Mouse (Mus musculus) brain, embryonic 18.5 days (tissue): ENCODE data around the gene Ncoa7.
"Not testable (repeated sequence)": the region's sequence is repeated elsewhere in the genome, so short reads cannot be mapped to it uniquely, and the experiment has no call there.

Experiments used
- DNase-seq: peaks from one replicate; pipeline ENCODE4 v3.0.0-alpha.2; 2012; ENCODE audit warnings: low read depth, low spot score

Gene Ncoa7

GRCm38 (mm10) chr10:30787684-30788339, 15.3 kb downstream of the Ncoa7 start:
- no peak for DNase-seq

GRCm38 (mm10) chr10:30786103-30786754, 16.9 kb downstream of the Ncoa7 start:
- no peak for DNase-seq

- DNase-seq: not testable (repeated sequence)
These were observed 22.2 kb downstream of the Ncoa7 start for GRCm38 (mm10) chr10:30780921-30781320.

- no peak for DNase-seq
These were observed 24.9 kb downstream of the Ncoa7 start for GRCm38 (mm10) chr10:30778240-30778639.

- no peak for DNase-seq
These were observed 27.1 kb downstream of the Ncoa7 start for GRCm38 (mm10) chr10:30775987-30776386.

- DNase-seq: no peak
These were observed 27.6 kb downstream of the Ncoa7 start for GRCm38 (mm10) chr10:30775568-30775967.

- no peak for DNase-seq
These were observed 28.7 kb downstream of the Ncoa7 start for GRCm38 (mm10) chr10:30774396-30774795.

- no peak for DNase-seq
These were observed 29.9 kb downstream of the Ncoa7 start for GRCm38 (mm10) chr10:30773181-30773580.

GRCm38 (mm10) chr10:30771417-30772158, 31.5 kb downstream of the Ncoa7 start:
- no peak for DNase-seq

GRCm38 (mm10) chr10:30768820-30769219, 34.3 kb downstream of the Ncoa7 start:
- DNase-seq: no peak

- DNase-seq: no peak
These were observed 34.9 kb downstream of the Ncoa7 start for GRCm38 (mm10) chr10:30768250-30768649.

GRCm38 (mm10) chr10:30763179-30763770, 39.9 kb downstream of the Ncoa7 start:
- no peak for DNase-seq

- no peak for DNase-seq
These were observed 40.7 kb downstream of the Ncoa7 start for GRCm38 (mm10) chr10:30762284-30762964.

GRCm38 (mm10) chr10:30759360-30760147, 43.6 kb downstream of the Ncoa7 start:
- no peak for DNase-seq

- DNase-seq: no peak
These were observed 47.1 kb downstream of the Ncoa7 start for GRCm38 (mm10) chr10:30756064-30756463.

GRCm38 (mm10) chr10:30754825-30755457, 48.2 kb downstream of the Ncoa7 start:
- DNase-seq: no peak

GRCm38 (mm10) chr10:30754082-30754481, 49.0 kb downstream of the Ncoa7 start:
- DNase-seq: no peak

GRCm38 (mm10) chr10:30752485-30752884, 50.6 kb downstream of the Ncoa7 start:
- DNase-seq: no peak

- DNase-seq: no peak
These were observed 51.5 kb downstream of the Ncoa7 start for GRCm38 (mm10) chr10:30751586-30751985.

GRCm38 (mm10) chr10:30749807-30750206, 53.3 kb downstream of the Ncoa7 start:
- no peak for DNase-seq
